ENCODE assay signal across 8 mouse cellular contexts in the genomic region with DNA sequence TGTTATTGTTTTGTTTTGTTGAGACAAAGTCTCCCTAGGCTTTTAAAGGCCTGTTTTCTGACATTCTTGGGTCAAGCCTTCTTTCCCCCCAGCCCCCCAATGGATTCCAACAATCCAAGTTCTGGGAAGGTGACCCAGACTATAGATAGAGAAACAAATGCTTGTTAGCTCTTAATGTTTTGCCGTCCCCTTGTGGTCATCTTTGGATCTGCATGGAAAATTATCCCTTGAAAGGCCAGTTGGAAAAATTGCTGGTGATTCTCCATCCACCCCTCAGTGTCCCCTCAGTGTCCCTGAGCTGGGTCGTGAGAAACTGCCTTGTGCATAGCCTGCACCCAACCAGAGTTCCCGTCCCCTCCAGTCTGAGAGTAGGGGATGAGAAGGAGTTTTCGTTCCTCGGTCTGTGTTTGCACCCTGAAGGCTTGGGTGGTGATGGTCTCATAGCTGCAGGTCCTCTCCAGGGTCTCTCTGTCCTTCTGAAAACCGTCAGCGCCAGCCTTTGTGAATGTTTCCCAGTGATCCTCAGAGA. TPM values are rescaled to one million over a fixed set of nuclear protein-coding genes. Genes with fewer than 3 reads are reported as not detected.
A peak's percentile ranks its signal among the peaks of the same experiment; 100 is the strongest.
DNase-seq lines count a peak whose midpoint lies in the region; ATAC-seq lines count a peak whose summit lies in the region.

No protein-coding gene starts in this region.

- peak; percentile 88 for DNase-seq in heart, adult 11 months
- no peak for DNase-seq in heart, postnatal 25 days (ENCODE audit: low spot score)
- DNase-seq in right cerebral cortex, postnatal 4 days: peak; percentile 61
- no peak for DNase-seq in right cerebral cortex, adult 18-20 months
- peak; percentile 57 to 72 for DNase-seq in left cerebral cortex, postnatal 14 days (ENCODE audit: low spot score in 2 of 2)
- no peak for DNase-seq in spleen, postnatal 4 days (ENCODE audit: low spot score in 2 of 2)

- 0 out of 2 replicates have a peak, but pooled peaks have one; percentile 26 for ATAC-seq in common myeloid progenitor, adult 5-6 weeks (replicated peaks; ENCODE audit: low read depth, poor library complexity, severe bottlenecking)
- no peak for ATAC-seq in granulocyte monocyte progenitor cell, adult 5-6 weeks (replicated peaks; ENCODE audit: poor library complexity, severe bottlenecking)

- intact Hi-C loops in heart, postnatal 25 days (cut with DNase I): loop anchor here (2.0 to 10.0 kb wide), 2 partner anchors 30 to 54 kb away; no protein-coding TSS in a partner anchor
- intact Hi-C loops in left cerebral cortex, postnatal 14 days (cut with DNase I): no loop called here

RNA-seq across cellular contexts. Expression of a gene that starts 3.3 kb away (rescaled TPM):
- 1 to 10 TPM; 8.6 to 9.4 TPM for total RNA-seq in heart, postnatal 25 days (2021)
- not detected in 2 replicates for total RNA-seq in common myeloid progenitor, adult 5-6 weeks (2017)
- 1 to 10 TPM; 5.2 to 5.5 TPM for total RNA-seq in left cerebral cortex, postnatal 14 days (2021)
- not detected in 2 replicates for total RNA-seq in granulocyte monocyte progenitor cell, adult 5-6 weeks (2014; fragmentation: Nextera tagmentation)
- total RNA-seq in granulocyte monocyte progenitor cell, adult 5-6 weeks (2017): not detected in 2 replicates

RNA-seq across cellular contexts. Expression of a gene that starts 19.1 kb away (rescaled TPM):
- 10 to 100 TPM; 57.6 to 59.3 TPM for total RNA-seq in heart, postnatal 25 days (2021)
- 22.4 and 24.0 TPM in 2 replicates for total RNA-seq in common myeloid progenitor, adult 5-6 weeks (2017)
- total RNA-seq in left cerebral cortex, postnatal 14 days (2021): 10 to 100 TPM; 40.0 to 43.9 TPM
- total RNA-seq in granulocyte monocyte progenitor cell, adult 5-6 weeks (2014; fragmentation: Nextera tagmentation): 20.7 and 35.1 TPM in 2 replicates
- total RNA-seq in granulocyte monocyte progenitor cell, adult 5-6 weeks (2017): 14.6 and 18.3 TPM in 2 replicates

RNA-seq across cellular contexts. Expression of a gene that starts 32.8 kb away (rescaled TPM):
- total RNA-seq in heart, postnatal 25 days (2021): 10 to 100 TPM; 37.1 to 37.8 TPM
- 10.6 and 15.9 TPM in 2 replicates for total RNA-seq in common myeloid progenitor, adult 5-6 weeks (2017)
- 100 to 1,000 TPM; 167 to 183 TPM for total RNA-seq in left cerebral cortex, postnatal 14 days (2021)
- total RNA-seq in granulocyte monocyte progenitor cell, adult 5-6 weeks (2014; fragmentation: Nextera tagmentation): 4.1 and 18.1 TPM in 2 replicates
- total RNA-seq in granulocyte monocyte progenitor cell, adult 5-6 weeks (2017): 10.4 and 22.7 TPM in 2 replicates

RNA-seq across cellular contexts. Expression of a gene that starts 43.1 kb away (rescaled TPM):
- total RNA-seq in heart, postnatal 25 days (2021): under 1 TPM; 0.21 to 0.22 TPM
- not detected in 2 replicates for total RNA-seq in common myeloid progenitor, adult 5-6 weeks (2017)
- 1 to 10 TPM; 1.6 to 2.8 TPM for total RNA-seq in left cerebral cortex, postnatal 14 days (2021)
- total RNA-seq in granulocyte monocyte progenitor cell, adult 5-6 weeks (2014; fragmentation: Nextera tagmentation): not detected in 2 replicates
- 0.26 TPM in 1 of 2 replicates, not detected in the other for total RNA-seq in granulocyte monocyte progenitor cell, adult 5-6 weeks (2017)

RNA-seq across cellular contexts. Expression of a gene that starts 59.5 kb away (rescaled TPM):
- 10 to 100 TPM; 67.8 to 71.0 TPM for total RNA-seq in heart, postnatal 25 days (2021)
- 73.5 and 79.5 TPM in 2 replicates for total RNA-seq in common myeloid progenitor, adult 5-6 weeks (2017)
- total RNA-seq in left cerebral cortex, postnatal 14 days (2021): 10 to 100 TPM; 84.3 to 88.7 TPM
- 91.5 and 121 TPM in 2 replicates for total RNA-seq in granulocyte monocyte progenitor cell, adult 5-6 weeks (2014; fragmentation: Nextera tagmentation)
- total RNA-seq in granulocyte monocyte progenitor cell, adult 5-6 weeks (2017): 83.2 and 158 TPM in 2 replicates

Comparison
In these comparisons a context has a peak if more than half of its experiments do, and no peak if none do; other contexts are left out.
1. DNase-seq: peak in heart, adult 11 months (single experiment), right cerebral cortex, postnatal 4 days (single experiment) and left cerebral cortex, postnatal 14 days (2 of 2); none in heart, postnatal 25 days (single experiment), right cerebral cortex, adult 18-20 months (single experiment) and spleen, postnatal 4 days (0 of 2).